Mouse (Mus musculus) G1E (cell line): ENCODE data around the gene Hoxc5. TPM values are rescaled to one million over a fixed set of nuclear protein-coding genes. Genes with fewer than 3 reads are reported as not detected.

Source experiments
- ATAC-seq: 2 replicates; pipeline ENCODE4 v1.8.0; 2016; ENCODE audit warnings: mild to moderate bottlenecking; ENCODE audit not compliant: insufficient number of reproducible peaks, poor library complexity, low FRiP score, severe bottlenecking; ENCODE audit errors: extremely low read depth
- DNase-seq: peaks from one replicate; pipeline ENCODE4 v3.0.0; 2012; ENCODE audit warnings: low spot score
- H3K27me3 ChIP-seq: 2 replicates; pipeline ENCODE4 v1.6.1; 2012; ENCODE audit warnings: mild to moderate bottlenecking, low read length, inconsistent platforms; ENCODE audit not compliant: insufficient read depth
- H3K36me3 ChIP-seq: replicated peaks from 2 replicates; pipeline ENCODE3; 2012; ENCODE audit warnings: mild to moderate bottlenecking, inconsistent platforms
- H3K4me1 ChIP-seq: 2 replicates; pipeline ENCODE4 v1.6.1; 2012; ENCODE audit warnings: low read depth, low read length, inconsistent platforms, mixed read lengths; ENCODE audit not compliant: insufficient read depth
- H3K4me3 ChIP-seq: 2 replicates; pipeline ENCODE4 v1.5.1; 2012; ENCODE audit warnings: low read depth, mild to moderate bottlenecking, inconsistent platforms, low read length, moderate library complexity, mixed read lengths
- H3K9me3 ChIP-seq: replicated peaks from 2 replicates; pipeline ENCODE4 v1.6.1; 2012; ENCODE audit warnings: inconsistent platforms
- CTCF ChIP-seq: IDR thresholded peaks from 2 replicates; pipeline ENCODE4 v1.5.1; 2012; ENCODE audit warnings: low read depth, low read length, inconsistent platforms, mixed read lengths
- GATA1 ChIP-seq: IDR thresholded peaks from 2 replicates; pipeline ENCODE4 v1.6.1; 2012; ENCODE audit warnings: borderline replicate concordance, low read length, inconsistent platforms, mixed read lengths
- GATA2 ChIP-seq: IDR thresholded peaks from 2 replicates; pipeline ENCODE4 v1.6.1; 2012; ENCODE audit warnings: low read depth, low read length, inconsistent platforms, borderline replicate concordance
- POLR2AphosphoS5 ChIP-seq: IDR thresholded peaks from 2 replicates; pipeline ENCODE4 v1.6.1; 2012; ENCODE audit warnings: low read depth, low read length, inconsistent platforms; ENCODE audit not compliant: insufficient replicate concordance
- TAL1 ChIP-seq: conservative IDR thresholded peaks from 2 replicates; pipeline ENCODE4 v1.6.1; 2012; ENCODE audit warnings: low read depth, low read length, inconsistent platforms, mixed read lengths
- polyA plus RNA-seq: library from polyadenylated mRNA; stranded (reverse); fragments of >175 nt; gene quantifications from 2 replicates; pipeline ENCODE4 v1.2.3, GENCODE M21; 2012
- total RNA-seq, 2 experiments: library from RNA; stranded (forward) in 1 of 2; stranded (reverse) in 1 of 2; fragments of 200-1000 nt in 1 of 2; fragments of >200 nt in 1 of 2; fragmentation: Nextera tagmentation in 1 of 2; gene quantifications; 2 replicates each; pipeline ENCODE4 v1.2.3; 2014 to 2017

Gene Hoxc5
- total and polyA plus RNA-seq, 3 experiments: 9.1 to 19.8 (median 12.4) TPM

- peaks cover 86% of the 10 kb centered on the region for H3K4me1 ChIP-seq
- peaks cover 17% of the 10 kb centered on the region for H3K36me3 ChIP-seq
- DNase-seq (no peak), ATAC-seq (no peak)
- TF ChIP-seq GATA1 (no peak), GATA2 (no peak), CTCF (no peak), TAL1 (no peak), POLR2AphosphoS5 (no peak)
- no peaks in the 10 kb centered on the region for H3K9me3 ChIP-seq
- H3K4me3 ChIP-seq: peak overlapping the region; percentile 74; the same call in 1 of the 2 replicates
- H3K27me3 ChIP-seq: no peaks in the 10 kb centered on the region
Measured at GRCm38 (mm10) chr15:103001370-103001769, 34.1 kb downstream of the Hoxc5 start.

DNA sequence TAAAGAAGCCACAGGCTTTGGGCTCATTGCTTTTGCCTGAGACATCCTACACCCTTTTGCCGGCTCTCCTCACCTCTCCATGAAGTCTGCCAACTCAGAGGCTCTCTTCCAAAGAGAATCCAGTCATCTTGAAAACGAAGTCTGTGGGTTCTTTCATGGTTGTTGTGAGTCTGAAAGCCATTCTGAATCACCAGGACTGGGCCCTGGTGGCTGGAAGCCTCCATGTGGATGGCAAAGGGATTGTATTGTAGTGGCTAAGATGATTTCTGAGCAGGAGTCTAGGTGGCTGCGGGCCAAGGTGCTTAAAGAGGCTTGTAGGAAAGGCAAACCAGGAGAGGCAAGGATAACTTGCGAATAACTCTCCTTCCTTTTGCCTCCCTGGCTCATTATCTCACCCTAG is 34.9 kb downstream of the Hoxc5 start:
- Histone ChIP-seq H3K27me3 (no peaks in the 10 kb centered on the region), H3K4me1 (peaks cover 86% of the 10 kb centered on the region), H3K4me3 (peak overlapping the region; percentile 64; the same call in 1 of the 2 replicates), H3K36me3 (peaks cover 17% of the 10 kb centered on the region), H3K9me3 (no peaks in the 10 kb centered on the region)
- no peak for DNase-seq
- TF ChIP-seq CTCF: no peak
- no peak for TF ChIP-seq TAL1
- no peak for TF ChIP-seq POLR2AphosphoS5
- no peak for TF ChIP-seq GATA2
- TF ChIP-seq GATA1: no peak
- ATAC-seq: no peak

- ATAC-seq (no peak), DNase-seq (no peak)
- H3K9me3 ChIP-seq: no peaks in the 10 kb centered on the region
- H3K36me3 ChIP-seq: peaks cover 17% of the 10 kb centered on the region
- H3K27me3 ChIP-seq: no peaks in the 10 kb centered on the region
- peak overlapping the region; percentile 64; the same call in 1 of the 2 replicates for H3K4me3 ChIP-seq
- TF ChIP-seq GATA2 (no peak), POLR2AphosphoS5 (no peak), CTCF (no peak), GATA1 (no peak), TAL1 (no peak)
- H3K4me1 ChIP-seq: peaks cover 87% of the 10 kb centered on the region
Measured at GRCm38 (mm10) chr15:103002821-103003448, 35.7 kb downstream of the Hoxc5 start.

DNA sequence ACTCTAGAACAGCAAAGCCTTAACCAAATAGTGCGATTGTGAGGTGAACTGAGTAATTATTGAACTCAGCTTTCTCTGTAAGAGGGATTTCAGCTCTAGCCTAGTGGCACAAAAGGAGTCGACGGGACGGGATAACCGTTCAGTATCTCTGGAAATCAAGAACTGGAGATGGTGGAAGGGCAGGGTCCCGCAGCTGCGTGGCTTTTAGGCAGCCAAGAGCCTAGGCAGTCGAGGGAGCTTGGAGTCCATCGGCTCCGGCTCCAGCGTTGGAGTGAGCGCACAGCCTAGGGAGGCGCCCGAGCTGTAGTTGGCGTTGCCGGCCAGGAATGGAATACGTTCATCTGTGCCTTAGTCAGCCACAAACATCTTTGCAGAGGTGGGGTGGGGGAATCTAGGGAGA is 38.1 kb downstream of the Hoxc5 start:
- H3K27me3 ChIP-seq: no peaks in the 10 kb centered on the region
- H3K36me3 ChIP-seq: peaks cover 25% of the 10 kb centered on the region
- no peak for ATAC-seq
- no peak for DNase-seq
- no peak for TF ChIP-seq GATA1
- TF ChIP-seq CTCF: no peak
- TF ChIP-seq POLR2AphosphoS5: no peak
- no peak for TF ChIP-seq TAL1
- TF ChIP-seq GATA2: no peak
- peaks cover 95% of the 10 kb centered on the region for H3K4me1 ChIP-seq
- H3K4me3 ChIP-seq: peak overlapping the region; percentile 51; the same call in 1 of the 2 replicates
- no peaks in the 10 kb centered on the region for H3K9me3 ChIP-seq

DNA sequence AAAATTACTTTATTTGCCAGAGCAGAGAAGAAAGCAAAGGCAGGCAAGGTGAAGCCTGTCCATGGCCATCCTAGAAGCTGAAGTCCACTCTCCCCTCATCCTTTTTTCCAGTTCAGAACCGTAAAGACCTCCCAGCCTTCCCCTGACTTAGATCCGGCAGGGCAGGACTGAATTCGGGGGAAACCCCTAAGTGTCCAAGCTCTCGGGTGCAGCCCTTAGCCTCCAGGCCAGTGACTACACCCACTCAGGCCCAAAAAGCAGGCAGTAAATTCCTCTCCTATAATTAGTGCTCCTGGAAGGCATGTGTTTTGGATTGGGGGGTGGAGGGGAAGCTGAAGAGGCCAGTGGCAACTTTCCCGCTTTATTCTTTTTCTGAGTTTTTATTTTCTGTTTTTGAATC is 38.6 kb downstream of the Hoxc5 start:
- no peak for DNase-seq
- Histone ChIP-seq H3K4me1 (peaks cover 95% of the 10 kb centered on the region), H3K9me3 (no peaks in the 10 kb centered on the region), H3K27me3 (no peaks in the 10 kb centered on the region), H3K36me3 (peaks cover 25% of the 10 kb centered on the region), H3K4me3 (peak overlapping the region; percentile 21; the same call in 1 of the 2 replicates)
- no peak for TF ChIP-seq GATA1
- TF ChIP-seq POLR2AphosphoS5: no peak
- no peak for TF ChIP-seq CTCF
- no peak for TF ChIP-seq GATA2
- no peak for TF ChIP-seq TAL1
- no peak for ATAC-seq

- DNase-seq: no peak
- no peak for TF ChIP-seq POLR2AphosphoS5
- no peak for TF ChIP-seq GATA1
- TF ChIP-seq TAL1: no peak
- TF ChIP-seq GATA2: no peak
- no peak for TF ChIP-seq CTCF
- peaks cover 93% of the 10 kb centered on the region for H3K4me1 ChIP-seq
Measured at GRCm38 (mm10) chr15:103006326-103006725, 39.1 kb downstream of the Hoxc5 start.

More at GRCm38 (mm10) chr15:103006326-103006725, 39.1 kb downstream of the Hoxc5 start:
- ATAC-seq: no peak
- Histone ChIP-seq H3K4me3 (peak overlapping the region; percentile 21; the same call in 1 of the 2 replicates), H3K36me3 (peaks cover 25% of the 10 kb centered on the region), H3K27me3 (no peaks in the 10 kb centered on the region), H3K9me3 (no peaks in the 10 kb centered on the region)
